Mouse (Mus musculus) heart, embryonic 12.5 days (tissue): Measurements from ENCODE around the gene Vhl. TPM values are rescaled to one million over a fixed set of nuclear protein-coding genes. Genes with fewer than 3 reads are reported as not detected.

ENCODE experiments used
- ATAC-seq: fragments of 200-750 bp; cut with Nextera tagmentation; 2 replicates; pipeline ENCODE4 v1.8.0; 2017; ENCODE audit warnings: moderate TSS enrichment, moderate library complexity; ENCODE audit not compliant: insufficient number of reproducible peaks, low FRiP score
- H3K27ac ChIP-seq: fragments of 300-500 bp; sonication (generic); 2 replicates; pipeline ENCODE4 v1.5.1; 2016; ENCODE audit warnings: mild to moderate bottlenecking, moderate library complexity; ENCODE audit not compliant: poor library complexity, severe bottlenecking
- H3K27me3 ChIP-seq: fragments of 300-500 bp; sonication (generic); replicated peaks from 2 replicates; pipeline ENCODE4 v1.6.1; 2016; ENCODE audit warnings: mild to moderate bottlenecking, moderate library complexity
- H3K36me3 ChIP-seq: fragments of 300-500 bp; sonication (generic); 2 replicates; pipeline ENCODE4 v1.6.1; 2016; ENCODE audit warnings: mild to moderate bottlenecking, moderate library complexity
- H3K4me1 ChIP-seq: fragments of 300-500 bp; sonication (generic); replicated peaks from 2 replicates; pipeline ENCODE4 v1.6.1; 2016; ENCODE audit warnings: mild to moderate bottlenecking
- H3K4me2 ChIP-seq: fragments of 300-500 bp; sonication (generic); 2 replicates; pipeline ENCODE4 v1.6.1; 2016; ENCODE audit warnings: mild to moderate bottlenecking, moderate library complexity
- H3K4me3 ChIP-seq: fragments of 300-500 bp; sonication (generic); 2 replicates; pipeline ENCODE4 v1.5.1; 2016; ENCODE audit warnings: mild to moderate bottlenecking
- H3K9ac ChIP-seq: fragments of 300-500 bp; sonication (generic); 2 replicates; pipeline ENCODE4 v1.6.1; 2016; ENCODE audit warnings: mild to moderate bottlenecking, moderate library complexity
- H3K9me3 ChIP-seq: fragments of 300-500 bp; sonication (generic); replicated peaks from 2 replicates; pipeline ENCODE4 v1.6.1; 2016; ENCODE audit warnings: mild to moderate bottlenecking, moderate library complexity
- WGBS: fragments of 180-500 bp; shearing (Covaris S2); methylation state at CpG from one replicate; pipeline ENCODE4 v1.1.7; 2016; 5-methylcytosine and 5-hydroxymethylcytosine counted together
- polyA plus RNA-seq: library from polyadenylated mRNA; unstranded; fragments of >200 nt; fragmentation: Nextera tagmentation; extraction: Ambion mirVana; gene quantifications from 2 replicates; pipeline ENCODE4 v1.2.1, GENCODE M21; 2016

Gene Vhl
- polyA plus RNA-seq, 1 experiment from 2014 or later, result 30.3 TPM

DNA sequence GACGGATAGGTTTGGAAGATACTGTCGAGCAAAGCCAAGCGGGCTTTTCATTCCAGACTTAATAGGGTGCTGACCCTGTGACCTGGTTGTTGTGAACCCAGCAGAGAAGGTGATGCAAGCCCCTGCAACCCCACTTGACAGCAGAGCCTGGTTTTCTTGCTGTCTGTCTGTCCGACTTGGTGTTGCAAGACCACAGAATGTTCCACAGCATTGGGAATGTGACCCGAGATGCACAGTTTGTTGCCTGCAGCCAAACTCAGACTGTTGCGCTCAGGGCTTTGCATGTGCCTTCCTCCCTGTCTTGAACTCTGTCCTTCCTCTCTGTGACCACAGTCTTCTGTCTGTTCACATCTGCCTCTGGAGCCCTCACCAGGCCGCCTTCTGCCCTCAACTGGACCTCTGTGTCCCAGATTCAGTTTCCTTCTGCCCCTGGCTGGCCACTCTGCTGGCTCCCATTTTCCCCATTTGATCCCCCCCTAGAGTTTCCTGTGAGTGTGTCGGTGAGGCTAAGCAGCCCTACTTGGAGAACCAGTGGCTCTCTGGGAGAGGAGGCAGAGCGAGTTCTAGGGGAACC is 56.3 kb downstream of the Vhl start:
- Histone ChIP-seq H3K4me1 (peaks cover 6% of the 10 kb centered on the region; the same call in 1 of the 2 replicates), H3K9ac (no peak overlapping the region), H3K4me3 (no peak overlapping the region), H3K36me3 (no peaks in the 10 kb centered on the region), H3K27ac (no peak overlapping the region), H3K4me2 (no peak overlapping the region), H3K9me3 (no peaks in the 10 kb centered on the region), H3K27me3 (no peaks in the 10 kb centered on the region)
- 76% methylated on average over 9 of the region's 9 CpGs for WGBS
- no peak for ATAC-seq

Other genes with a start within 250 kb of the Vhl start
- gene Tada3, start 246.1 kb upstream of the Vhl start, polyA plus RNA-seq, result 40.1 and 42.2 TPM in 2 replicates
- 274 and 285 TPM in 2 replicates for gene Arpc4, start 245.8 kb upstream of the Vhl start, polyA plus RNA-seq
- gene Ttll3, start 234.7 kb upstream of the Vhl start, polyA plus RNA-seq, result 1.6 and 2.5 TPM in 2 replicates
- 15.2 and 16.0 TPM in 2 replicates for gene Rpusd3, start 204.6 kb upstream of the Vhl start, polyA plus RNA-seq
- gene Cidec, start 188.2 kb upstream of the Vhl start, polyA plus RNA-seq, result not detected in 2 replicates
- gene Jagn1, start 181.4 kb upstream of the Vhl start, polyA plus RNA-seq, result 58.5 and 61.1 TPM in 2 replicates
- gene Il17re, start 165.5 kb upstream of the Vhl start, polyA plus RNA-seq, result 0.94 and 1.3 TPM in 2 replicates
- 4.5 and 4.7 TPM in 2 replicates for gene Il17rc, start 152.5 kb upstream of the Vhl start, polyA plus RNA-seq
- 42.7 and 46.9 TPM in 2 replicates for gene Creld1, start 140.7 kb upstream of the Vhl start, polyA plus RNA-seq
- gene Prrt3, start 122.0 kb upstream of the Vhl start, polyA plus RNA-seq, result 0.28 and 0.40 TPM in 2 replicates
- gene Emc3, start 92.3 kb upstream of the Vhl start, polyA plus RNA-seq, result 86.9 and 89.1 TPM in 2 replicates
- 10.9 and 12.1 TPM in 2 replicates for gene Fancd2, start 92.3 kb upstream of the Vhl start, polyA plus RNA-seq
- gene Fancd2os, start 23.2 kb upstream of the Vhl start, polyA plus RNA-seq, result 0.26 TPM in 1 of 2 replicates, not detected in the other
- 156 and 165 TPM in 2 replicates for gene Brk1, start 19.2 kb upstream of the Vhl start, polyA plus RNA-seq
- 7.0 and 7.9 TPM in 2 replicates for gene Irak2, start 14.5 kb downstream of the Vhl start, polyA plus RNA-seq
- gene Tatdn2, start 73.1 kb downstream of the Vhl start, polyA plus RNA-seq, result 0.87 and 1.1 TPM in 2 replicates
- gene Ghrl, start 95.9 kb downstream of the Vhl start, polyA plus RNA-seq, result 0.46 TPM in 1 of 2 replicates, not detected in the other
- 208 and 211 TPM in 2 replicates for gene Sec13, start 116.8 kb downstream of the Vhl start, polyA plus RNA-seq